Mouse (Mus musculus): Measurements from ENCODE around the gene Il4i1.

Gene Il4i1

DNA sequence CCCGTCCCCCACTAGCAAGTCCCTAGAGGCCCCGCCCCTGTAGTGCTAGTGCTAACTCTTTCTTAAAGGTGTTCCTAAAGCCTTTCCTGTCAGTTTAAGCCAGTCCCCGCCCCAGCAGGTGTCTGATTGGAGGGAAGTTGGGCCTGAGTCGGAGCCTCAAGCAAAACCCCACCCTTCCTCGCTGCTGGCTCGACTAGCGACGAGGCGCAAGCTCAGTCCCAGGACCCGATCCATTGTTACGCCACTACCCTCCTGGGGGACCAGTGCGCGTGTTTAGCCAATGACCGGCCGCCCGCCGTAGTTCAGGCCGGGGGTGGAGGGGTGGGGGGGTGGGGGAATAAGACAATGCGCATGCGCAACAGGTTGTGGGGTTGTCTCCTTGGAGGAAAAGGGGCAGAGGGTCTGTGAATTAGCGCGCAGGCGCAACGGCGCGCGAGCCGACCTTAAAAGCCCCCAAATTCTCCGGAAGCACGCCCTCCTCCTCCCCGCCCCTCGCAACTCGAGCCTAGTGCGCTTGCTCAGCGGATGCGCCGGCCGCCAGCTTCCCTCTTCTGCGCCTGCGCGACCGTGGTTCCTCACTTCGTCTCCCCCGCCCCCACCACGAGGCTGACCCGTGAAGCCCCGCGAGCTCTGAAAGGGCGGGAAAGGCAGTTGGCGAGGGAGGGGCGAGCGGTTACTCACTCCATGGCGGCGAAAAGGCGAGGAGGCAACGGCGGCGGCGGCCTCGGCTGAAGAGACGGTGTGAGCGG, at the start of gene Il4i1, which contains the start of gene Nup62:
Gene Il4i1 (plus strand): TSS at position 667 of the 749 bp plus-strand sequence.
Gene Nup62 (plus strand): TSS at position 368 of the 749 bp plus-strand sequence.
- peak; percentile 96 for DNase-seq (ENCODE audit: low read depth, low spot score)

DNA sequence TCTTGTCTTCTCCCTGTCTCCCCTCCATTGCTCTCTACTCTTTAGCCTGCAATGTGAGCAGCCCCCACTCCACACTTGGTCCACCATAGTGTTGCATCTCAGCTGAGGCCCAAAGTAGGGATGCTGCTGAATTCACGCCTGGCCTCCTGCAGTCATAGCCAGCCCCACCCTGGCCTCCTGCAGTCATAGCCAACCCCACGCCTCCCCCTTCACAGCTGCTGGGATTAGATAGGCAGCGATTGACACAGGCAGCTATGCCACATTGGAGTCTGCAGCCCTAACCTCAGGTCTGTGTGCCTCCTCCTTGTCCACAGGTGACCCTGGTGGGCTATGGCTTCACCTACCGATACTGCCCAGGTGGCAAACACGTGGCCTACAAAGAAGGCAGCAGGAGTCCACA, 48.1 kb upstream of the Il4i1 start:
- peak; percentile 58 for DNase-seq (ENCODE audit: low read depth, low spot score)

GRCm38 (mm10) chr7:44770046-44770578, 46.1 kb upstream of the Il4i1 start:
- DNase-seq (ENCODE audit: low read depth, low spot score), result no peak

GRCm38 (mm10) chr7:44772591-44773204, 43.5 kb upstream of the Il4i1 start:
- DNase-seq (ENCODE audit: low read depth, low spot score), result peak; percentile 58

DNA sequence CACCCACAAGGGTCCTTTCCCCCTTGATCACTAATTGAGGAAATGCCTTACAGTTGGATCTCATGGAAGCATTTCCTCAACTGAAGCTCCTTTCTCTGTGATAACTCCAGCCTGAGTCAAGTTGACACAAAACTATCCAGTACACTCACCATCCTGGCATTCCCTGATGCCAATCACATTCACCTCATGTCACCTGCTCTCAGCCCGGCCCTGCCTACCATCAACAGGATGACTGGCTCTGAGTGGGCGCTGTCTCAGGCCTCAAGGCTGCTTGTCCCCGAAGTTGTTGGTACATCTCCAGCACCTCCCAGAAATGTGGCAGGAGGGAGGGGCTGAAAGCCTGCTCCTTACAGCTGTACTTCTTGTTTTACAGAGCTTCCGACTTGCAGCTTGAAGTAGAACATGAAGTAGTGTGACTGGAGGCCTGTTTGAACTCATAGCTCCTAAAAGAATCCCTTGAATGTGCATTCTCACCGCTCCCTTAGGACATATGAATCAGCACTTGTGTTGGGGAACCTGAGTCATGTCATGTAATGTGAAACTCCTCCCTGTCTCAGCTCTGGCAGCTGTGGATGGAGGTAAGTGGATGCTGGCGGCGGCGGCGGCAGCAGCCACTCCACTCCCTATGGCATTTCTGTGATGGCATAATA, 39.2 kb upstream of the Il4i1 start:
- DNase-seq (ENCODE audit: low read depth, low spot score), result peak; percentile 65

- DNase-seq (ENCODE audit: low read depth, low spot score), result no peak
Observed at GRCm38 (mm10) chr7:44780101-44780500, 36.1 kb upstream of the Il4i1 start.

DNA sequence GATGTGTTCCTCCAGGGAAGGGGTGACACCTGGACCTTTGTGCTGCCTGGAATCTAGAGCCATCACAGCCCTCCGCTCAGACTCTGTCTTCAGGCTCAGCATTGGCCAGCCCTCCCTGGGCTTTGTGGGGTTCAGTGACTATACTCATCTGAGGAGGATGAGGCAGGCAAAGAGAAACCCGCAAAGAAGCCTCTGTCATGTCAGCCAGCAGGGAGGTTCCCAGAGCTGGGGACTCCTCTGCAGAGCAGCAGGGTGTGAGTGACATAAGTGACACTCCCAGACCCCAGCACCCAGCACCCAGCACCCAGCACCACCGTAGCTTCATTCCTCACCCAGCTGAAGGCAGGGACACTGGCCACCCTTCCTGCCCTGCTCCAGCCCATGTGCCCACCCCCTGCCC, 26.7 kb upstream of the Il4i1 start:
- no peak for DNase-seq (ENCODE audit: low read depth, low spot score)

DNA sequence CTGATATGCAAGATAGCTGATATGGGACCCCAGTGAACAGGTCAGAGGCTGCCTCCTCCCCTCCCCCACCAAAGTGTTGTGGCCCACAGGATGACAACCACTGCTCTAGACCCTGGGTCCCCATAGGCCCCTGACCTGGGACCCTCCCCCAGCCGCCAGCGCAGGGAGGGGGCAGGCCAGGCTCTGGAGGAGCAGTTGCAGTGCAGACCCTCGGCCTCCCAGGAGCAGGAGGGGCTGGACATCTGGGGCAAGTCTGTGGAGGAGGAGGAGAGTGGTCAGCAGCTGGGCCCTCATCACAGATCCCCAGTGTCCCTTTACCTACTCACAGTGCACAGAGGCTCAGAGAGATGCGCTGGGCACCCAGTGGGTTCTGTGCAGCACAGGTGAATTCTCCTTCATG, 26.1 kb upstream of the Il4i1 start:
- DNase-seq (ENCODE audit: low read depth, low spot score), result no peak

DNA sequence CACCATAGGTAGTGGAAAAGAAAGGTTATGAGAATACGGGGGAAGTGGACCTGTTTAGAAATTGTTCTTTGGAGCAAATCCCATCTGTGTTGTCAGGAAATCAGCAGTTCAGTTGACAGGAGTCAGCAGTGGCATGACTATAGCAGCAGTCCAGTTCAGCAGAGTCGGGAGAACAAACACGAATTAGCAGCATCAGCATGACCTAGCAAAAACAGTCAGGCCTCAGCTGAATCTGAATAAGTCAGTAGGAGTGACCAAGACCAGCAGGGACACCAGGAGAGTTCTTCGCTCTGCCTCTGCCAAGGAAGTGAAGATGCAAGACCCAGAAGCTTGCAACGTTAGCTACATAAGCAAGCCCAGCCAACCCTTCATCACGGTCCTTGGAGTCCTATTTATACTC, 23.4 kb upstream of the Il4i1 start:
- no peak for DNase-seq (ENCODE audit: low read depth, low spot score)

GRCm38 (mm10) chr7:44808927-44809326, 7.3 kb upstream of the Il4i1 start:
- no peak for DNase-seq (ENCODE audit: low read depth, low spot score)

DNA sequence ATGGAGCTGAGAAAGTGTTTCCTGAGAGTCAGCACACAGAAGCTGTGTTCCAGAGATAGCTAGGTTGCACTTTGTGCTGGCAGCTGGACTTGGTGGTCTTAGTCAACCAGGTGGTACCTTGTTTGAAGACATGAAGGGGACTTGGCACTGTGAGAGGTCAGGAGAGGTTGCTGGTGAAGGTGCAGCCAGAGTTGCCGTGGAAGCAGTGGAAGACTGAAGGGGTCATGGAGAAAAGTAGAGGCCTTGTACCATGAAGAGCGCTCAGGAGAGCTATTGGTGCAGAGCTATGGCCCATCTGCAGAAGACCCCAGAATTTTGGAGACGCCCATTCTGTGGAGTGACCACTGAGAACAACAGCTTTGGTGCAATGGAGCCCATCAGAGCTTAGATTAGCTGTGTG, 6.7 kb upstream of the Il4i1 start:
- DNase-seq (ENCODE audit: low read depth, low spot score), result no peak

- DNase-seq (ENCODE audit: low read depth, low spot score), result no peak
Observed at GRCm38 (mm10) chr7:44810365-44810764, 5.8 kb upstream of the Il4i1 start.

DNA sequence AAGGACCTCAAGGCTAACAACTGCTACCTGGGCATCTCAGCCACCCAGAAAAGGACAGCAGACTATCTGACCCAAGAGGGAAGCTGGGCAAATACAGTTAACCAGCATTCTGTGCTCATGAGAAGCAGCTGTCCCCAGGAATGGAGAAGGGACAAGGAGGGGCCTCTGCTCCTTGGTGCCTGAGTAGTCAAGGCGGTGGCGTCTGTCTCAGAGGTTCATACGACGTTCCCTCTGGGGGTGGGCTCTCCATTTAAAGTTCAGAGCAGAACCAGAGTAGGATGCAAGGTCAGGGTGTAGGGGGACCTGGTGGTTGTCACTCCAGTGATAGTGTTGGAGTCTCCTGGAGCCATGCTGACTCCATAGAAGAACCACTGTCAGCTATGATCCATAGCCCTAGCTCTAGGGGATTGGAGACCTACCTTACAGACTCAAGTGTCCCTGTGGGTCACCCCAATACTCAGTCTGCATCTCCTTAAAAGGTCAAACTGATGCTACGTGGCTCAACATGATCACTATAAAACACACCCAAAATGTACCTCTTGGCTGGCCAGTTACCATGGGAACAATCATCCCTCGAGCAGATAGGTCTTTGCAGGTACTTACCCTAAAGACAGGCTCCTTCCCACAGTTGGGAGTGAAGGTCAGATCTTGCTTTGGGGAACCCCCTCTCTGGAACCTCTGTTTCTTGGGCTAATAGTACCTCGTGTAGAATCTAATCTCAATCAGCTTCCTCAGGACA, 5.2 kb upstream of the Il4i1 start:
- DNase-seq (ENCODE audit: low read depth, low spot score), result no peak

DNA sequence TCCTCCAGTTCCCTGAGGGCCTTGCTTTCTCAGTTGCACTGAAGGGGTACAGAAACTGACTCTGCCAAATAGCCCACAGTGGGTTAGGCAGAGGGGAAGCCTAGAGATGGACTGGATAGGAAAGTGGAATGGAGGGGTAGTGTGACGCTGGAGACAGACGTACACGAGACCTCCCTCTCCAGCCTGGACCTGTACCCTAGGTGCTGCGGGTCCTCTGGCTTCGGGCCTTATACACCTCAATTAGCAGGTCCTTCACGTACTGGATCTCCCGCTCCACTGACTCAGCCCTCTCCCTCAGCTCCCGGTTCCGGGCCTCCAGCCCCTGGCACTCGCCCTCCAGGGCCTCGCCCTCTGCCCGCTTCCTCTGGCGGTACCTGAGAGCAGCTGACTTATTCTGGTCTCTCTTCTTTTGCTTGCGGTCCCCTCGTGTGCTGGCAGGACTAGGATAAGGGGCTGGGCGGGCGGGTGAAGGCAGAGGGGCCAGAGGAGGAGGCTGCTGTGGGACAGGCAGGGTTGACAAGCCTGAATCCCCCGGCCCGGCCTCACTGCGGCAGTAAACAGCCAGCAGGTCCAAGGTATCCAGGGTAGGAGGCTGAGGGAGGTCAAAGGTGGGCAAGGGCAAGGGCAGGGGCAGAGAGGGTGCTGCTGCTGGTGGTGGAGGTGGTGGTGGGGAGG, 3.4 kb upstream of the Il4i1 start:
- no peak for DNase-seq (ENCODE audit: low read depth, low spot score)

DNA sequence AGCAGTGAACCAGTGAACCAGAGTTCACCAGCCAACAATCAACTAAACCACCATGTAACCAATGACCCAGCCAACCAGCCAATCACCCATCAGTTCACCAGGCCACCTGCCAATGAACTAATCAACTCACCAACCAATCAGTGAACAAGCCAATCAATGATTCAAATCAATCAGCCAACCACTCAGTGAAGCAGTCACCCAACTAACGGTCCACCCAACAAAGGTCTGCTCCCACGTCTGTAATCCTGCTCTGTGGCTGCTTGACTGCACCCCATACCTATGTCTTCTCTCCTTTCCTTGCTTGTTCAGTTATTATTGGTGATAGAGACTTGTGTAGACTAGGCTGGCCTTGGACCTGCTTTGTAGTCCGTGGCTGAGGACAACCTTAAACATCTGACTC, 2.2 kb upstream of the Il4i1 start:
- DNase-seq (ENCODE audit: low read depth, low spot score), result no peak

DNA sequence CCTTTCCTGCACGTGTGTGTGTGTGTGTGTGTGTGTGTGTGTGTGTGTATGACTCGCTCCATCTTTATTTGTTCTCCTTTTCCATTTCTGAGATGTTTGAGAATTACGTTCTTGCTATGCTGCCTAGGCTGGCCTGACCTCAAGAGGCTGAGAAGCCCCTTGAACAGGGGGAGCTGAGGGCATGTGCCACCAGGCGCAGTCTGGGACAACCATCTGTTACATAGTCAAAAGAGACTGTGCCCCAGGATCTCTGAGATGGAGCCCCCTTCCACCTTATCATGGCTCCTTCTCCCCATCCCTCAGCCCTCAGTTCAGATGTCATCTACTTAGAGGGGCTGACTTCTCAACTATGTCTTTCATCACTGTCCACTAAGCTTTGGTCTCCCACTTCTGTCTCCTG, 1.8 kb upstream of the Il4i1 start:
- DNase-seq (ENCODE audit: low read depth, low spot score), result no peak

DNA sequence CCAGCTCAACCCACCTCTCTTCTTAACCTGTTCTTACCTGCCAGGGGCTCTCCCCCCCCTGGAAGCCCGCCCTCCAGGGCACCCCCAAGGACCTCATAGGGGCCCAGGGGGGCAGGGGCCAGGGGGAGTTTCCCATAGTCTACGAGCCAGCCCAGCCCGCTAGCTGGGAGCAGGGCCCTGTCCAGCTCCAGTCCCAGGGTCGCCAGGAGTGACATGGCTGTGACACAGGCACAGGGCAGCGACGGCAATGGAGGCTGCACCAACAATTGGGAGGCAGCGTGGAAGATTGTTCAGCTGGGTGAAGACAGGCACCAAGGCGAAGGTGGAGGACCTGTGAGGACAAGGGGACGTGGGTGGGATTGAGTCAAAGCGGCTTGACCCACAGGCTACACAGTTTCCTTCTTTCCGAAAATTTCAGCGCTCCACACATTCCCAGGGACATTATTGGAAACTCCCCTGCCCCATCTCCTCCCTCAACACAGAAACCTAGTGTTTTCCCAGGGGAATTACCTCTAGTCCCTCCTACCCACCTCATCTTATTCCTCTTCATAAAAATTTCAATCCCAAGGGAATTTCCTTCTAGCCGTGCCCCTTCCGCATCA, 1.1 kb upstream of the Il4i1 start:
- no peak for DNase-seq (ENCODE audit: low read depth, low spot score)

GRCm38 (mm10) chr7:44816470-44817021, 359 bp downstream of the Il4i1 start, which contains the start of gene Atf5:
Atf5 (minus strand) TSS chr7:44816658.
- peak; percentile 61 for DNase-seq (ENCODE audit: low read depth, low spot score)

DNA sequence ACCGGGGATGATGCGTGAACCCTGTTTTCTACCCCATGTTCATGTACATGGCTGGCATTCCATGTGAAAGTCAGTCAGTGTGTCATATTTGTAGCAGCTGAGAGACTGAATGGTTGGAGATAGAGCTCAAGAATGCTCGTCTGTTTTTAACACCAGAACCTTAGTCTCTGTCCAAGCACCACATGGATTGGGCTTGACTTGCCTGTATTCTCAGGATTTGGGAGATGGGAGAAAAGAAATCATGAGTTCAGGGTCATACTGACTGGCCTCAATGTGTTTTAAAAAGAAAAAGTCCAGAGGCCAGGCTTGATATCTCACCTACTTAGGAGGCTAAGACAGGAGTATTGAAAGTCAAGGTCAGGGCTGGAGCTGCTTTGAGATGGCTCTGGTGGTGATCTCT, 1.3 kb downstream of the Il4i1 start:
- no peak for DNase-seq (ENCODE audit: low read depth, low spot score)

GRCm38 (mm10) chr7:44818164-44818563, 2.0 kb downstream of the Il4i1 start:
- no peak for DNase-seq (ENCODE audit: low read depth, low spot score)
